Mouse (Mus musculus) yolk sac, embryonic 10.5 days (tissue): Measurements from ENCODE around the gene Olfr1331.
"Not testable (repeated sequence)": the region's sequence is repeated elsewhere in the genome, so short reads cannot be mapped to it uniquely, and the experiment has no call there.

ENCODE experiments used
- DNase-seq: peaks from one replicate; pipeline ENCODE4 v3.0.0-alpha.2; 2017; ENCODE audit warnings: low spot score

The Olfr1331 gene

GRCm38 (mm10) chr4:118864349-118864748, at the start of gene Olfr1331:
Olfr1331 (plus strand) TSS chr4:118864649.
- DNase-seq, result no peak

- no peak for DNase-seq
Measured at GRCm38 (mm10) chr4:118818921-118819320, 45.5 kb upstream of the Olfr1331 start.

DNA sequence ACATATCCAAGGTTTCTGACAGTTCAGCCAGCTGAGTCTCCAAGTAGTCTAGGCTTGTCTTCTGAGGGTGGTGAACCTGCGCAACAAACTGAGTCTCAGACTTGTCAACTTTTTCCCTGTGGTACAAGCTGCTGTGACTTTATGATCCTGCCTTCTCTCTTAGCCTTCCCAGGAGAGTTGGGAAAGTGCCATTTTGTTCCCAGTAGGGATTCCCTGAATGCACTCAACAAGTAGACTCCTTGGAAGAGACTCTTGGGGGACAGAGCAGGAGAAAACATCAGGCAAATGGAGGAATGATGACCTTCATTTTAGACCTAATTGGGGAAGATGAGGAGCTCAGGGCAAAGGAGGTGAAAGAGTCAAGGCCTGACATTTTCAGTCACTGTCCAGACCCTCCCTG, 28.3 kb upstream of the Olfr1331 start, which contains the start of gene Olfr1333:
TSS of gene Olfr1333 (minus strand) at position 101 of the 400 bp plus-strand sequence.
- no peak for DNase-seq

- DNase-seq, result no peak
Measured at GRCm38 (mm10) chr4:118861791-118862190, 2.7 kb upstream of the Olfr1331 start.

GRCm38 (mm10) chr4:118862704-118863103, 1.7 kb upstream of the Olfr1331 start:
- no peak for DNase-seq

- DNase-seq, result no peak
Measured at GRCm38 (mm10) chr4:118867566-118867965, 3.1 kb downstream of the Olfr1331 start.

- DNase-seq, result no peak
Measured at GRCm38 (mm10) chr4:118888297-118888696, 23.8 kb downstream of the Olfr1331 start, which contains the start of gene Olfr1330. Olfr1330 (plus strand) TSS chr4:118888597.

DNA sequence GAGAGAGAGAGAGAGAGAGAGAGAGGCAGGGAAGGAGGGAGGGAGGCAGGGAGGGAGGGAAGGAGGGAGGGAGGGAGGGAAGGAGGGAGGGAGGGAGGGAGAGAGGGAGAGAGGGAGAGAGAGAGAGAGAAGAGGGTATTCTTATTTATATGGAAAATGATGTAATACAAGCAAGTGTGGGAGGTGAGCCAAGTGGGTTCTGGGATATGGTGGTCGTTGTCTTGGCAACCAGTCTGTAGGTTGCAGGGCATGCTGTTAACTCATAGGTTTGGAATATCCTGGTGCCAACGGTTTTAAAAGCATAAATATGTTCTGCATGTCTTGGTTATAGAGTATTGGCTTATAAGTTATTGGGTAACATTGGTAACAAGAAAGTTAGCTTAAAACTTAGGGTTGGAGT, 37.5 kb downstream of the Olfr1331 start:
- no peak for DNase-seq

GRCm38 (mm10) chr4:118917365-118917764, 52.9 kb downstream of the Olfr1331 start, which contains the start of gene Olfr1329:
Olfr1329 (minus strand) TSS chr4:118917465.
- DNase-seq, result not testable (repeated sequence)
